Mouse (Mus musculus) hematopoietic stem cell, adult 5-6 weeks (primary cell): ENCODE measurements at regions not wholly inside any gene's neighbourhood (a gene's known extent, or its start where the extent isn't known, plus 50 kb on each side); places are given as distances from the start of the nearest gene placed in this dataset.

ENCODE experiments used
- ATAC-seq, 2 experiments: fragments of 125-278 bp in 1 of 2; replicated peaks in 1 of 2; 2 replicates each; pipeline ENCODE4 v1.8.0; 2016 to 2017; ENCODE audit warnings: inconsistent platforms in 2 of 2, mild to moderate bottlenecking in 2 of 2, moderate number of reproducible peaks in 2 of 2, low read depth in 1 of 2, moderate TSS enrichment in 1 of 2; ENCODE audit not compliant: low FRiP score in 2 of 2, poor library complexity in 2 of 2, severe bottlenecking in 2 of 2, insufficient read depth in 1 of 2, low TSS enrichment in 1 of 2

DNA sequence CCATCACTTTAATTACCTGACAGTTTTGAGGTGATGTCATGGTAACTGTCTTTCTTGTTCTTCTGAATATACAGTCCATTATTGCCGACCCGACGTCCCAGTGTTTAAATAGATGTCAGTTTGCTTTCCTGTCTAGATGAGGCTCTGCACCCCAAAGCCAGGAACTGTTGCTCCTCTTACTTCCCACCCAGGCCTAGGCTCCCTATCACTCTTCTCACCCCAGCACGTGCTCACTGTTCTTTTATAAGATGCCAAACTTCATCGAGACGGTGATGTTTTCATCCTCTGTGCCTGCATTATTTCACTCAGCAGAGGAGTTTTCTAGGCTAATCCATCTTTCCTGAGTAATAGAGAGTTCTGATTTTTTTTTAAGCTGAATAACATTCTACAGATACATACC is 156.5 kb downstream of the Adra2a start:
- no peak for ATAC-seq

- no peak for ATAC-seq
Observed at GRCm38 (mm10) chr19:54202456-54202855, 158.5 kb downstream of the Adra2a start.

DNA sequence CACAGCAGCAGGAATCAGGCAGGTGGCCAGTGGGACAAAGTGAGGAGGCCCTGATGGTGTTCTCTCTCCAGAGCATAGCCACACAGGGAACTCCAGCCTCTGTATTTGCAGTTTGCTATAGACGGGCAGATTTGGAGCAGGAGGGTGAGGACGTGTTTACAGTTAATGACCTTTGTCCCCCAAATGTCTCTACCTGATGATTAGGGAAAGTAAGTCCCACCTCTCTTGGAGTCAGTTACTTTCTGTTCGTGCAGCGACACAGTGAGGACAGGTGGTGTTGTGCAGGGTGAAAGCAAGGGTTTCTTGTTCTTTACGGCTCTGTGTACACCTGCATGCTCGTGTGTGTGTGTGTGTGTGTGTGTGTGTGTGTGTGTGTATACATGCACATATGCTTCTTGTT is 162.9 kb downstream of the Adra2a start:
- ATAC-seq = no peak

DNA sequence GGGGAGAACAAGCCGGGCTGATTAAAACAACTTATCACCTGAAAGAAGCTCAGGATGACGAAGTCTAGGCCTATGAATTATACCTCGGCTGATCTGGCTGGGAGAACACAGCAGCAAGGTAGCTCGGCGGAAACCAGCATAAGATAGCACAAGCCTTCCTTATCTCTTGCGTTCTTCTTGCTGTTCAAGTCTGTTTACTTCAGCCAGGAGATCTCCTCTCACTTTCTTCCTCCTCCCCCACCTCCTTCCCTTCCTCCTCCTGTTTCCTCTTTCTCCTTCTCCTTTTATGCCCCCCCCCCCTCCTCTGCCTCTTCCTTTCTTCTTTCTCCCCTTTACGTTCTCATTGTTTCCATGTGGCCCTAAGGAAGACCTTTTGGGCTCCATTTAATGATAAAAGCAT is 168.2 kb downstream of the Adra2a start:
- ATAC-seq = no peak

- ATAC-seq = no peak
Observed at GRCm38 (mm10) chr19:54244176-54244575, 200.2 kb downstream of the Adra2a start.

- ATAC-seq = no peak
Observed at GRCm38 (mm10) chr19:54248256-54248936, 204.4 kb downstream of the Adra2a start.

GRCm38 (mm10) chr19:54252145-54252664 is 208.3 kb downstream of the Adra2a start:
- ATAC-seq = no peak

DNA sequence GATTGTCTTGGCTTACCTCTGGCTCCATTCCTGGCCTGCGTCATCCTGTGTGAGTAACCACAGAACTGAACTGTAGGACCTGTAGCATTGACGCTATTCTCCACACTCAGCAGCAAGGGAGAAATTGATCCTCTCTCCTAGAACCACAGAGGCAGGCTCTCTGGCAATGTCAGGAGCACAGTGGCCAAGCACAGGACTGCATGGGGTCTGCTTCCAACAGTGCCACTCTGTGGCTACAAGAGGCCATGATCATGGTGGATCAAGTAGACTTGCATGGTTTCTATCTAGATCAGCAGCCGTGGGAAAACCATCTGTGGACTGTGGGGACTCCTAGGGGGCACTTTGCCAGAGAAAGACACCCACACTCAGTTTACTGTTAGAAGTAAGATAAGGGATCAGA is 213.9 kb downstream of the Adra2a start:
- ATAC-seq = no peak

GRCm38 (mm10) chr19:54259175-54259574 is 215.2 kb downstream of the Adra2a start:
- no peak for ATAC-seq

GRCm38 (mm10) chr19:54277368-54277767 is 233.4 kb downstream of the Adra2a start:
- no peak for ATAC-seq

- no peak for ATAC-seq
Observed at GRCm38 (mm10) chr19:54285481-54285880, 241.5 kb downstream of the Adra2a start.

- ATAC-seq = no peak
Observed at GRCm38 (mm10) chr19:54297663-54298388, 253.9 kb downstream of the Adra2a start.

DNA sequence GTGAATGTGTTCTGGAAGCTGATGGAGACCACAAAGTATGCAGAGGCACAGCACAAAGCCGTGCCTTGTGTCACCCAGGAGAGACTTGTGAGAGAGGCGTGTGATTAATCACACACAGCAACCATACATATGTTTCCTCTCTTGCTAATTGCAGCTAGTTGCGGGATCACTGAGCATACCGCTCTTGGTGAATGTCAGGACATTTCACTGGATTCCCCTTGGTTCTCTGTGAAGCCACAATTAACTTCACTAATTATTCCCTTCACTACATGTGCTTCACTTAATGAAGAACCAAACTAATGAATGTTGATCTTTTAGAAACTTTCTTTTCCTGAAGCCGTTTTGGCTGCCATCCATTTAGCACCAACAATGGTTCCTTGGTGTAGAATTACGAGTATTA is 267.3 kb downstream of the Adra2a start:
- no peak for ATAC-seq

DNA sequence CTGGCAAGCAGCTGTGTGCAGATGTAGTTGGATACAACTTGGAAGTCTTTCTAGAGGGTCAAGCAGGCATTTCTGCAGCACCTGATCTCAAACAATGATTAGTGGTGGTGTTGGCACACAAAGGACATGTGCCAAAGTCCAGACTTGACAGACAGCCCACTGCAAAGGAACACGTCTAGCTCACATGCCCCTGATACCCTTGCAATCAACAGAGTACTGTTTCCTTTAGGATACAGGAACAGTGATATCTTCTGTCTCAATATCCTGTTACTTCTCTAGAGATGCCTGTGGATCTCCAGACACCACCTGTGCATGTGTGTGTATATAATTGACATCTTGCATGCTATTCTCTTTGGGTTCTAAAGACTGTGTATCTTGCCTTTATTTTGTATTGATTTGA is 267.8 kb downstream of the Adra2a start:
- ATAC-seq = no peak

- ATAC-seq = no peak
Observed at GRCm38 (mm10) chr19:54323276-54323675, 279.3 kb downstream of the Adra2a start.

- ATAC-seq = no peak
Observed at GRCm38 (mm10) chr19:54324991-54325390, 281.0 kb downstream of the Adra2a start.

DNA sequence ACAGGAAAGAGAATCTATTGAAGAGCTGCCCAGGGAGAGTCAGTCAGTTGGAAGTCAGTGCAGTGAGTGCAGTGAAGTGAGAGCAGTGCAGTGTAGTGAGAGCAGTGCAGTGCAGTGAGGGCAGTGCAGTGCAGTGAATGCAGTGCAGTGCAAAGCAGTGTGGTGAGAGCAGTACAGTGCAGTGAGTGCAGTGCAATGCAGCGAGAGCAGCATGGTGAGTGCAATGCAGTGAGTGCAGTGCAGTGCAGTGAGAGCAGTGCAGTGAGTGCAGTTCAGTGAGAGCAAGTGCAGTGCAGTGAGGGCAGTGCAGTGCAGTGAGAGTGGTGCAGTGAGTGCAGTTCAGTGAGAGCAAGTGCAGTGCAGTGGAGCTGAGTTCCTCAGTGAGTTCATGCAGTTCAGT is 288.2 kb downstream of the Adra2a start:
- no peak for ATAC-seq

GRCm38 (mm10) chr19:54340778-54341291 is 296.9 kb downstream of the Adra2a start:
- no peak for ATAC-seq

GRCm38 (mm10) chr19:54359731-54360130 is 315.8 kb downstream of the Adra2a start:
- no peak for ATAC-seq
